Mouse (Mus musculus): ENCODE measurements around the gene Ccdc80. TPM values are rescaled to one million over a fixed set of nuclear protein-coding genes. Genes with fewer than 3 reads are reported as not detected.

Ccdc80 gene
- polyA plus RNA-seq, 1 experiment from 2014 or later, result 4.4 TPM

GRCm38 (mm10) chr16:45122571-45122970 is 29.4 kb downstream of the Ccdc80 start:
- no peaks in the 10 kb centered on the region for H3K4me1 ChIP-seq (replicated peaks)
- no peaks in the 10 kb centered on the region for H3K27me3 ChIP-seq
- H3K9me3 ChIP-seq, result no peaks in the 10 kb centered on the region
- H3K9ac ChIP-seq (replicated peaks), result no peak overlapping the region
- no peak for ATAC-seq
- no peak overlapping the region for H3K4me2 ChIP-seq (replicated peaks)
- H3K27ac ChIP-seq, result no peak overlapping the region
- H3K36me3 ChIP-seq, result no peaks in the 10 kb centered on the region
- no peak overlapping the region for H3K4me3 ChIP-seq (replicated peaks)
- 79% methylated on average over 5 of the region's 5 CpGs for WGBS

GRCm38 (mm10) chr16:45124230-45125203 is 31.3 kb downstream of the Ccdc80 start:
- WGBS, result 74% methylated on average over 9 of the region's 9 CpGs
- Histone ChIP-seq H3K4me1 (replicated peaks) (no peaks in the 10 kb centered on the region), H3K9ac (replicated peaks) (no peak overlapping the region)

GRCm38 (mm10) chr16:45127936-45128710 is 34.9 kb downstream of the Ccdc80 start:
- no peak overlapping the region for H3K27ac ChIP-seq
- H3K4me1 ChIP-seq (replicated peaks), result no peaks in the 10 kb centered on the region
- ATAC-seq, result no peak

More at GRCm38 (mm10) chr16:45124230-45125203, 31.3 kb downstream of the Ccdc80 start:
- Histone ChIP-seq H3K4me3 (replicated peaks) (no peak overlapping the region), H3K4me2 (replicated peaks) (no peak overlapping the region), H3K9me3 (no peaks in the 10 kb centered on the region), H3K27ac (no peak overlapping the region), H3K36me3 (no peaks in the 10 kb centered on the region), H3K27me3 (no peaks in the 10 kb centered on the region)
- no peak for ATAC-seq

GRCm38 (mm10) chr16:45141711-45142110 is 48.5 kb downstream of the Ccdc80 start:
- H3K4me1 ChIP-seq (replicated peaks), result no peaks in the 10 kb centered on the region
- H3K36me3 ChIP-seq, result peaks cover 69% of the 10 kb centered on the region
- no peak for ATAC-seq
- H3K4me2 ChIP-seq (replicated peaks), result no peak overlapping the region
- H3K27ac ChIP-seq, result no peak overlapping the region
- no peaks in the 10 kb centered on the region for H3K9me3 ChIP-seq
- WGBS, result 95% methylated on average over 5 of the region's 5 CpGs
- no peak overlapping the region for H3K9ac ChIP-seq (replicated peaks)
- H3K27me3 ChIP-seq, result no peaks in the 10 kb centered on the region
- no peak overlapping the region for H3K4me3 ChIP-seq (replicated peaks)

More at GRCm38 (mm10) chr16:45127936-45128710, 34.9 kb downstream of the Ccdc80 start:
- Histone ChIP-seq H3K9ac (replicated peaks) (no peak overlapping the region), H3K4me3 (replicated peaks) (no peak overlapping the region), H3K9me3 (no peaks in the 10 kb centered on the region), H3K36me3 (no peaks in the 10 kb centered on the region), H3K4me2 (replicated peaks) (no peak overlapping the region), H3K27me3 (no peaks in the 10 kb centered on the region)
- 81% methylated on average over 2 of the region's 2 CpGs for WGBS

GRCm38 (mm10) chr16:45142565-45142964 is 49.4 kb downstream of the Ccdc80 start:
- Histone ChIP-seq H3K9ac (replicated peaks) (no peak overlapping the region), H3K4me1 (replicated peaks) (no peaks in the 10 kb centered on the region), H3K9me3 (no peaks in the 10 kb centered on the region), H3K27me3 (no peaks in the 10 kb centered on the region), H3K4me2 (replicated peaks) (no peak overlapping the region), H3K36me3 (peaks cover 76% of the 10 kb centered on the region), H3K4me3 (replicated peaks) (no peak overlapping the region), H3K27ac (no peak overlapping the region)
- WGBS, result 97% methylated on average over 5 of the region's 5 CpGs
- ATAC-seq, result no peak

- H3K9me3 ChIP-seq, result no peaks in the 10 kb centered on the region
- H3K27me3 ChIP-seq, result no peaks in the 10 kb centered on the region
- no peak overlapping the region for H3K4me2 ChIP-seq (replicated peaks)
- no peak overlapping the region for H3K27ac ChIP-seq
- no peak overlapping the region for H3K4me3 ChIP-seq (replicated peaks)
- H3K9ac ChIP-seq (replicated peaks), result no peak overlapping the region
- ATAC-seq, result no peak
- peaks cover 79% of the 10 kb centered on the region for H3K36me3 ChIP-seq
- WGBS, result 95% methylated on average over 6 of the region's 6 CpGs
- H3K4me1 ChIP-seq (replicated peaks), result no peaks in the 10 kb centered on the region
Measured at GRCm38 (mm10) chr16:45145119-45145518, 51.9 kb downstream of the Ccdc80 start.

GRCm38 (mm10) chr16:45148488-45149082 is 55.4 kb downstream of the Ccdc80 start:
- no peak for ATAC-seq
- 97% methylated on average over 10 of the region's 10 CpGs for WGBS
- Histone ChIP-seq H3K9me3 (no peaks in the 10 kb centered on the region), H3K4me3 (replicated peaks) (no peak overlapping the region), H3K36me3 (peaks cover 77% of the 10 kb centered on the region), H3K9ac (replicated peaks) (no peak overlapping the region), H3K4me2 (replicated peaks) (no peak overlapping the region), H3K27ac (no peak overlapping the region), H3K4me1 (replicated peaks) (no peaks in the 10 kb centered on the region), H3K27me3 (no peaks in the 10 kb centered on the region)

GRCm38 (mm10) chr16:45154741-45155250 is 61.6 kb downstream of the Ccdc80 start:
- 92% methylated on average over 3 of the region's 3 CpGs for WGBS
- Histone ChIP-seq H3K4me1 (replicated peaks) (peaks cover 19% of the 10 kb centered on the region), H3K4me2 (replicated peaks) (no peak overlapping the region), H3K9me3 (no peaks in the 10 kb centered on the region), H3K27me3 (no peaks in the 10 kb centered on the region), H3K4me3 (replicated peaks) (no peak overlapping the region), H3K36me3 (peaks cover 39% of the 10 kb centered on the region), H3K9ac (replicated peaks) (no peak overlapping the region), H3K27ac (no peak overlapping the region)
- ATAC-seq, result no peak

GRCm38 (mm10) chr16:45158136-45158521 is 64.9 kb downstream of the Ccdc80 start:
- Histone ChIP-seq H3K9ac (replicated peaks) (peak overlapping the region; percentile 95), H3K4me1 (replicated peaks) (peaks cover 32% of the 10 kb centered on the region), H3K4me3 (replicated peaks) (peak overlapping the region; percentile 77), H3K9me3 (no peaks in the 10 kb centered on the region), H3K36me3 (peaks cover 14% of the 10 kb centered on the region), H3K27me3 (no peaks in the 10 kb centered on the region), H3K27ac (peak overlapping the region; percentile 93), H3K4me2 (replicated peaks) (peak overlapping the region; percentile 81)
- WGBS, result 1% methylated on average over 20 of the region's 20 CpGs
- peak; percentile 84 for ATAC-seq

- Histone ChIP-seq H3K9ac (replicated peaks) (peak within 1 kb of the TSS; percentile 95), H3K9me3 (no peaks in the 10 kb centered on the region), H3K4me3 (replicated peaks) (peak within 1 kb of the TSS; percentile 77), H3K36me3 (peaks cover 18% of the 10 kb centered on the region), H3K27me3 (no peaks in the 10 kb centered on the region), H3K27ac (peak within 1 kb of the TSS; percentile 93), H3K4me1 (replicated peaks) (peaks cover 32% of the 10 kb centered on the region), H3K4me2 (replicated peaks) (peak within 1 kb of the TSS; percentile 81)
- ATAC-seq, result peak; percentile 99
- WGBS, result under 1% methylated on average over 56 of the region's 64 CpGs
Measured at GRCm38 (mm10) chr16:45158522-45159388, 65.6 kb downstream of the Ccdc80 start, which contains the start of the genes Slc35a5 and Atg3. Gene Slc35a5 (minus strand): TSS chr16:45158706. Gene Atg3 (plus strand): TSS chr16:45158785.

GRCm38 (mm10) chr16:45159389-45159716 is 66.2 kb downstream of the Ccdc80 start:
- Histone ChIP-seq H3K27ac (peak overlapping the region; percentile 93), H3K9ac (replicated peaks) (peak overlapping the region; percentile 95), H3K4me3 (replicated peaks) (peak overlapping the region; percentile 77), H3K36me3 (peaks cover 18% of the 10 kb centered on the region), H3K4me1 (replicated peaks) (peaks cover 32% of the 10 kb centered on the region), H3K27me3 (no peaks in the 10 kb centered on the region), H3K4me2 (replicated peaks) (peak overlapping the region; percentile 81), H3K9me3 (no peaks in the 10 kb centered on the region)
- 7% methylated on average over 11 of the region's 11 CpGs for WGBS
- no peak for ATAC-seq
